Mouse (Mus musculus): ENCODE measurements around the gene Tagap.
"Not testable (repeated sequence)": the region's sequence is repeated elsewhere in the genome, so short reads cannot be mapped to it uniquely, and the experiment has no call there.

The Tagap gene

DNA sequence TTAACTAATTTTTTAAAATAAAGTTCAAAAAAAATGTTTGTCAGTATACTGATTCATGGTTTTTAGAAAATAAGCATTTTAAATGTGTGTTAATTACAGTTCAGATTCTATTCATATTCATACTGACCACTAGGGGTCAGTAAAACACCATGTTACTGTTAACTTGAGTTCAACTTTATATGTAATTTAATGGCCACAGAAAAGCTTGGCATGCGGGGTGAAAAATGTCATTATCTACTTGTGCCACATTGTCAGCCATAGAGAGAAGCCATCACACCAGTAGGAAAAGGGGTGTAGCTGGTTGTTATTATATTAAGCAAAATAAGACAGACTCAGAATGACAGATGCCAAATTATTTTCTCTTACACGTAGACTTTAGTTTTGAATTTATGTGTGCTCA is 57.7 kb downstream of the Tagap start:
- DNase-seq (ENCODE audit: low spot score) = not testable (repeated sequence)

Data from spleen, adult 12 weeks (tissue).